Mouse (Mus musculus): ENCODE data around the gene Olfr1013.

The Olfr1013 gene

GRCm38 (mm10) chr2:85766798-85767197, at the start of gene Olfr1013:
TSS of gene Olfr1013 (plus strand) at chr2:85767098.
- DNase-seq (ENCODE audit: low spot score) = no peak

- peak; percentile 71 for DNase-seq (ENCODE audit: low spot score)
Observed at GRCm38 (mm10) chr2:85725793-85726192, 41.1 kb upstream of the Olfr1013 start.

- DNase-seq (ENCODE audit: low spot score) = no peak
Observed at GRCm38 (mm10) chr2:85753822-85754221, 13.1 kb upstream of the Olfr1013 start.

- DNase-seq (ENCODE audit: low spot score) = no peak
Observed at GRCm38 (mm10) chr2:85762666-85763065, 4.2 kb upstream of the Olfr1013 start, which contains the start of gene Olfr1012. TSS of gene Olfr1012 (minus strand) at chr2:85762766.

- no peak for DNase-seq (ENCODE audit: low spot score)
Observed at GRCm38 (mm10) chr2:85772413-85772812, 5.5 kb downstream of the Olfr1013 start, which contains the start of gene Olfr1014. TSS of gene Olfr1014 (plus strand) at chr2:85772713.

- no peak for DNase-seq (ENCODE audit: low spot score)
Observed at GRCm38 (mm10) chr2:85781717-85782116, 14.8 kb downstream of the Olfr1013 start, which contains the start of gene Olfr1015. TSS of gene Olfr1015 (plus strand) at chr2:85782017.

- no peak for DNase-seq (ENCODE audit: low spot score)
Observed at GRCm38 (mm10) chr2:85792331-85792730, 25.4 kb downstream of the Olfr1013 start.

- DNase-seq (ENCODE audit: low spot score) = no peak
Observed at GRCm38 (mm10) chr2:85802444-85802843, 35.5 kb downstream of the Olfr1013 start, which contains the start of gene Olfr1016. TSS of gene Olfr1016 (minus strand) at chr2:85802544.

- peak; percentile 27 for DNase-seq (ENCODE audit: low spot score)
Observed at GRCm38 (mm10) chr2:85804501-85804900, 37.6 kb downstream of the Olfr1013 start.

GRCm38 (mm10) chr2:85818179-85818578, 51.3 kb downstream of the Olfr1013 start, which contains the start of gene Olfr1018:
TSS of gene Olfr1018 (plus strand) at chr2:85818479.
- no peak for DNase-seq (ENCODE audit: low spot score)

Measured in embryo, embryonic 10.5 days (tissue).